Mouse (Mus musculus) frontal cortex, adult 2 months (tissue): ENCODE results near the gene Oaf. TPM values are rescaled to one million over a fixed set of nuclear protein-coding genes. Genes with fewer than 3 reads are reported as not detected.

Experiments used
- DNase-seq, 2 experiments: peaks; one replicate each; pipeline ENCODE4 v3.0.0; 2022; ENCODE audit warnings: low spot score in 1 of 2; ENCODE audit errors: extremely low spot score in 1 of 2
- polyA plus RNA-seq: library from polyadenylated mRNA; depleted of rRNA; stranded (reverse); fragments of >200 nt; gene quantifications from 2 replicates; pipeline ENCODE4 v1.2.3, GENCODE M21; 2012

The Oaf gene
- polyA plus RNA-seq, 1 experiment: 27.8 TPM

DNA sequence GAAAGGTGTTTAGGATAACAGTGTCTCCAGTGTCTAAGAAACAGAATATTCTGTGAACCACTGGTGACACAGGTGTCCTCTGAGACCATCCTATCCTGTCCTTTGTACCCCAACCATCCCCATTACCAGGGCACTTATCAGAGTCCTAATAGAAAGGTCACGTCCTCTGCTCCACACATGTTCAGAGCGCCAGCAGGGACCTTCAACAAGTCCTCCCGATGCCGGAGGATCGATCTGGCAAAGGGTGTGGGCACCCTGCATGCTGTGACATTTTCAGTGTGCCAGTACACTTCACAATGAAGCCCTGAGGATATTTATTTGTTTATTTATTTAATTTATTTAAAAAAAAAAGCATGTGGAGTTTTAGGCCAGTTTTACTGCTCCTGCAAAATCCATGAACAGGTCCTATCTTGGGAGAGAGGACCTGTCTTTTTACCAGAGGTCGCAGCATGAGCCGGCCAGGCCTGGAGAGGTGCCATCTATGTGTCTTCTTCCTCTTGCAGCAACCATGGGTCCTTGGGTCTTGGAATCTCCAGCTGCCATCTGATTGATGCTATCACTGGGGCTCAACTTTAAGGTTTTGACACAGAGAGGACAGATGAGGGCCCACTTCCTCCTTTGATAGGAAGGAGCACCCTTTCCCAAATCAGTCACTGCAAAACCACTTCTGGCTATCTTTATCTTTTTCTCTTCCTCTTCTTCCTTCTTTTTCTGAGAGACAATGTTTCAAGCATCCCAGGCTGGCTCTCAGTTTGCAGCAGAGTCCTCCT is 6.3 kb upstream of the Oaf start:
- DNase-seq: no peak

DNA sequence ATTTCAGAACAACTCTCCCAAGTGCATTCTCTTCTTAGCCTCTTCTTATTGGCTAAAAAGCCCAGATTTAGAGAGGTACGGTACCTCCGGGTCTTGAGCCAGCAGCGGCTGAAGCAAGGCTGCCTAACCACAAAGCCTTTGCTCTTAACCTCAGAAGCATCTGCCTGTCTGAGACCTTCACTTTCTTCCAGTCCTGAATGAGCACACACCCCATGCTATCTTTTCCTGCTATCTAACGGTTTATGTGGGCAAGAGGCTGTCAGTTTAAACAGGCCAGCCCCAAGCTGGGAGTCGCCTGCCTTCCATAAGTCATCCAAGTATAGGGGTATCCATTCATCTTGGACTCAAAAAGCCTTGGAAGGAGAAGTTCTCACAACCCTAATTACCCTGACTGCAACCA is 2.7 kb upstream of the Oaf start:
- DNase-seq: no peak

DNA sequence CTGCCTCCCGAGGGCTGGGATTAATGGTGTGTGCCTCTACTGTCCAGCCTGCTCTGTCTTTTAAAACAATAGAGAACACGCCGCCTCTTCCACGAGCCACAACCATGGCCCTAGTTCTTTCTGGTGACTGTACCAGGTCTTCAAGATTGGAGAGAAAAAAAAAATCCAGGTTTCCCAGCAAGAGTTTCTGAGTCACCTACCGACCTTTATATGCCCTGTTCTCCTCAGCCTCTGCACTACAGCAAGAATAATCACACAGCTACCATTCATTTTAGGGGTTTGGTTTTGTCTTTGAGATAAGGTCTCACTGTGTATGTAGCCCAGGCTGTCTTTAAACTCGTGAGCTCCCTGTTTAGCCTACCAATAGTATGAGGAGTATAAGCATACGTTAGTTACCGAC is 2.3 kb upstream of the Oaf start:
- no peak for DNase-seq

DNA sequence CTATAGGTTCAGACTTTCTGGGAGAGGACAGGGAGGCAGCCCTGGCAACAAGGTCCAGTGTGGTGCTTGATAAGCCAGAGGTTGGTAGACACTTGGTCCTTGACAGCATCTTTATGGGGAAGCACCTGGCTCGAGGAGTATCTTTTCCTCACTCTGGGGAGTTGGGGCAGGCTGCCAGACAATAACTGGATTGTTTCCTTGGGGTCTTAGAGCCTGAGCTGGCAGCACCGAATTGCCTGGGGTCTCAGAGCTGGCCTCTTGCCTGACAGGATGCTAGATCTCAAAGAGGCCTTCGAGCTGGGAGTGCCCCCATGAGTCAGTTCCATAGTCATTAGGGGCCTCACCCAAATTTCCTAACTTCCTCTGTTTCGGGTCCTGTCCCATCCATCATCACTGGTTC is 1.6 kb upstream of the Oaf start:
- no peak for DNase-seq

DNA sequence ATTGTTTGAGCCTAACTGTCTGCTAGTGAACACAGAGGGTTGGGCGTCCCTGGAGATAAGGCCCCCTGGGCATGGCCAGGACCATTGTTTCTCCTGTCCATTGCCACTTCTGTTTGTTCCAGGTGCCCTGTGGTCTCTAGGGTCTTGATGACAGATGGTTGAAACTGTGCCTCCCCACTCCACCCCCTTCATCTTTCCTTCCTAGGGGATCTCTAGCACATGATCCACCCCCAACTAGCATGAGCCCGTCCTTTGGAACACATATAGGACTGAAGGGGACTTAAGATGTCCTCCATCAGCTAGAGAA is 836 bp upstream of the Oaf start:
- no peak for DNase-seq

DNA sequence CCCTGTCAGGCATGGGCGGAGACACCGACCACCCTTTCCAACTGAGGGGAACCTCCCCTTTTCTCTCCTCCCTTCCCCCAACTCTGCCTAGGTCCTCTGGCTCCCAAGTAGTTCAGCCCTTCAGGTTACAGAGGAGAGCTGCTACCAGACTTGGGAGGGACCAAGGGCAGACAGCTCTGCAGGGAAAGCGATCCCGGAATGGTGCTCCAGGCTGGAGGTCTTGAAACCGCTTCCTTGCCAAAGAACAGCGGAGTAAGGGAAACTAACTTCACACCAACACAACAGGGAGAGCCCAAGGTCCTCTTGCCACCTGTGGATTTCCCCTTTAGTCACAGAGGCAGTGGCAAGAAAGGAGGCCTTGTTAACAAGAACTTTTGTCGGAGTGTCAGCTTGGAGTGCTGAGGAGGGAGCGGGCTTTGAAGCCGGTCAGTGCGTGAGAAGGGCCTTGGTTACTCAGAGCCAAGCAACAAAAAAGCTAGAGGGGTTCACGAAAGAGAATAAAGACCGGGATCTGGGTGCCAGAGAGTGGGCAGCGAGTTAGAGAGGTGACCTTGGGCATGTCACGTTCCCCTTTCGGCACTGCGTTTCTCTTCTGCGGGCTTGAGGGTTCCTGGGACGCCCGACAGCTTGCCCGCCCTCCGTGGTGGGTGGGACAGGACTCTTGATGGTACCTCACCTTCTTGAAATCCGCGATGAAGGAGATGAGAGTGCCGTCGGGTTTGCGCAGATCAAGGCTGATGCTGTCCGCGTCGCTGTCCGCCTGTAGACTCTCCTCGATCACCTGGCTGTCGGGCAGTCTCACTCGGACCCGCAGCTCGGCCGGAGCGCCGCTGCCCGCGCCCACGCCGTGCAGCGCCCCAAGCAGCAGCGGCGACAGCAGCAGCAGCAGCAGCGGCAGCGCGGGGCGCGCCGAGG is 823 bp downstream of the Oaf start:
- DNase-seq: no peak

DNA sequence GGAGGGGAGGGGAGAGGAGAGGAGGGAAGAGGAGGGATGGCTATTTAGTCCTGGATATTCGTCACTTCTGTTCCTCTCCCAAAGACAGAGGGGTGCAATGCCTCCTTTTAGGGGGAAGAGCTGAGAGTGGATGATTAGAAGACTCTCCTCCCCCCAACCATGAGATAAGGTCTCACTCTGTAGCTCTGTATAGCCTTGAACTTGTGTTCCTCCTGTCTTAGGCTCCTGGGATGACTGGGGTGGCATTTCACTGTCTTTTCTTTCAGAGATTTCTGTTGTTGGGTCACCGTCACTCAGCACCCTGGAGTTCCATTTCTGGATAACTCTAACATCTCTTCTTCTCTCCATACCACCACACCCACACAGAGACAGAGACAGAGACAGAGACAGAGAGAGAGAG is 1.5 kb downstream of the Oaf start:
- DNase-seq: no peak

DNA sequence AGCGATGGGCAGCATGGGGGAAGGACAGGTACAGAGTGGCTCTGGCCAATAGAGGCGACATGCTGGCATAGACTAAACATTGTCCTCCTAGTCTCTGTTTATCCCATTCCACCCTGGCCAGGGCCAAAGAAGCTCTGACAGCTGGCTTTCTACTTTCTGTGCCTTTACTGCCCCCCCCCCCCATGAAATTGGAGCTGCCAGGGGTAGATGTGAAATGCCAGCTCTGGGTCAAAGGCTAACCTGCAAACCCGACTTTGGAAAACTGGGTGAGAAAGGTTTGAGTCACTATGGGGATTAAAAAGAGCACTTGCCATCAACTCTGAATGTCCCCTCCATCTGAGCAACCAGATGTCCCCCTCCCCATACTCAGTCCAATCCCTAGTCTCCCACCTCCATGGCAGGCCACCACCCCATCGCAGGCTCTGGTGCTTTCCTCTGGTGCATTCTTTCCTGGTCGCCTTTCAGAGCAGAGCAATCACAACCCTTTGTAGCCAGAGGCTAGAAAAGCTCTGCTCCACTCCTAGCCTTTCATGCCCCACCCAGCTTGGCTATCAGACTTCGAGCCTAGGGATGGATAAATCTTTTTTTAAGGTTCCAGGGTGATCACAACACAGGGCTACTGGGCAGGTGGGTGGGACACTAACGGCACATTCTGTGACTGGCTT is 2.5 kb downstream of the Oaf start:
- DNase-seq: no peak

DNA sequence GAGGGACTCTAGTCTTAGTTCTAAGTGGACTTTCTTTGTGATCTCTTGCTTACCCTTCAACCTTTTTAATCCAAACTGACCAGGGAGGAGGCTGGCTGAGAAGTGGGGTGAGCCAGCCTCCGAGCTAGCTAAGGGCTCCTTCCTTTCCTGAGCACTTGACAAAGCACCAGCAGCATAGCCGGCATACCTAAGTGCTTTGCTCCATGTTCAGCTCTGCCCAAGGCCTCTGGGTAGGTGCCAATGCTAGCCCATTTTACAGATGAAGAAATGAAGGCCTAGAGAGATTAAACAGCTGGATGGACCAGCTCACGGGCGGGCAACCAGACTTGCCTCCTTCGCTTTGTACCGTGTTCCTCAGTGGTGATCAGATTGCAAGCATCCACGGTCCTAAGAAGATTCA is 3.1 kb downstream of the Oaf start:
- no peak for DNase-seq

DNA sequence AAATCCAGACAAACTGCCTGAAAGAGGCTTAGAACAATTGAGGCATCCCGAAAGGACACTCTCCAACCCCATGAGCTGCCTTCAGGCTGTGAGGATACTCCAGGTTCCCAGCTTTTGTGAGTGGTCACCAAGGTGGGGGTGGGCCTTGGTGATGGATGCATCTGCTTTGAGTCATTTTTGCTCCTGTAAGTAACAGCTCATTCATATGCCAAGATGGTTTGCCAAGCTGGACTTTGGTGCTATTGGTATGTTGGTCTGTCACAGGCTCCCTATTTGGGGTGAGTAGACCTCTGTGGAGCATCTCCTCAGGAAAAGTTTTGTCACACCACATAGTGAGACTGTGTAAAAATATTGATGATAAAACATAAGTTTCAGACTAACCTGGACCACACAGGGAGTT is 3.6 kb downstream of the Oaf start:
- no peak for DNase-seq

DNA sequence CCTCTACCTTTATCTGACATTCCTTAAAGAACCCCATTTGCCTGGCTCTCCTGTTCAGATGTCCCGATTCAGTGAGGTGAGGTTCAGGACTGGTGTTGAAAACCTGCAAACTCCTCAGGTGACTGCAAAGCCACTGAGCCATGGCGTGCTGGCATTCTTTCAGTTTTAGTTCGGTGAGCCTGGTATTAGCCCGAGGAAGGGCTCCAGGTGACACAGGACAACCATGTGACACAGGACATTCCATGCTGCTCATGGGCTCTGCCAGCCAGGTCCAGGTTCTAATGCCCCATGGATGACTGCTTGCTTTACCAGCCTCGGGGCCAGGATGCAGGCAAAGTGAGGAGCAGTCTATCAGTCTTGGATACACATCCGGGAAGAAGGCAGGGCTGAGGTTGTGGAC is 4.4 kb downstream of the Oaf start:
- DNase-seq: no peak

DNA sequence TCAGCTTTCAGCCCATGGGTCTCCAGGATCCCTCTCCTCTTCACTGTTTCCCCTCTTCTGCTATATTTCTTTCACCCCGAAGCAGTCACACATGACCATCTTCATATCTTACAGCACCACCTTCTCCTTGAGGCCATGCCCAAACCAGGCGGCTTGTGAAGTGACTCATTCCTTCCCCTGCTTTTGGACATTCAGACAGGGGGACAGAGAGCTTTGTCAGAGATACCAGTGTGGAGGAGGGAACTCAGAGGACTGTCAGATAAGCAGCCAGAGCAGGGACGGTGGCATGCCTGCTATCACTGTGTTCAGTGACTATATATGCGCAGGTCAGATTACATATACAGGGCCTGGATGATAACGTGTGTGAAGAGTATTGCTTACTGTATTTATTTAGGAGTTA is 5.2 kb downstream of the Oaf start:
- DNase-seq: no peak

DNA sequence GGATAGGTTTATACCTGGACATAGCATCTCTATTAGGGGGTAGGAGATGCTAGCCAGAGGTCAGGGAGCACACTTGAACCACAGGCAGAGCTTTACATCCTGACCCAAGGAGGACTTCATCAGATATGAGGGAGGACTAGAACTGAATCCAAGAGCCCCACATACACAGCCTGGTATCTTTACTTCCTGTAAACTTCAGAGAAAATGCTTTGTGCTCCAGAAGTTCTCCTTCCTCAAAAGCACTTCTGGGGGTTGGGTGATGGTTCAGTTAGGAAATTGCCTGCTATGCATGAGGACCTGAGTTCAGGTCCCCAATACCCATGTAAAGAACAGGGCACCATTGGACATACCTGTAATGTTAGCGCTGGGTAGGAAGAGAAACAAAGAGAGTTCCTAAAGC is 6.2 kb downstream of the Oaf start:
- no peak for DNase-seq

DNA sequence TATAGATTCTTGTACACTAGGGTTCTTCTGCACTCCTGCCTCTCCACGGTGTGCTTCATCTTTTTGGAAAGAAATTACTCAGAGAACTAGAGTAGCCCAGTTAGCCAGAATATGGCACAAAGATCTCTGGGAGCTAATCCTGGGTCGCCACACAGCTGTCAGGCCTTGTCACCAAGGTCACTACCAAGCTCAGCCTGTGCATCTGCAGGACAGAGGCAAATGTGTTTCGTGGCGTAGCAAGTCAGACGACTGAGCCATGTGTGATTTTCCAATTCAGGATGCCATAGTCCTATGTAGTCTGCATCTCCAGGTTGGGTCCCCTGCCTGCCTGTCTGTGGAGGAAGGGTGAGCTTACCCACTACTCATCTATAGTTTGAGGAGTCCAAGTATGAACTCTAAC is 6.7 kb downstream of the Oaf start:
- no peak for DNase-seq

DNA sequence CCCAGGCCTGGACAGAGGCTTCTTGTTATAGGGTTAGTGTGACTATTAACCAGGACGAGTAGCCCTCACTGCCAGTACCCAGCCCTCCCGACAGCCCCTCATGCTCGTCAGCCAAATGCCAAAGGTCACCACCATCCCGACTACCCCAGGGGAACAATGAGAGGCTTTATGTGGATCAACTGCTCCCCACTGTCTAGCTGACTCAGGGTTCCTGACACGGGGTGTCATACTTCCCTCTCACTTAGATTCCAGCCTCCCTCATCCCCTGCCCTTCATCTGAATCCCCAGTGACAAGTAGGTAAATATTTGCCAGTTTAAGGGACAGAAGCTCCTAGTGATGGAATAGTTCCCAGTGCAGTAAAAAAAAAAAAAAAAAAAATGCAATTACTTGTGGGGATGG is 7.4 kb downstream of the Oaf start:
- DNase-seq: no peak

DNA sequence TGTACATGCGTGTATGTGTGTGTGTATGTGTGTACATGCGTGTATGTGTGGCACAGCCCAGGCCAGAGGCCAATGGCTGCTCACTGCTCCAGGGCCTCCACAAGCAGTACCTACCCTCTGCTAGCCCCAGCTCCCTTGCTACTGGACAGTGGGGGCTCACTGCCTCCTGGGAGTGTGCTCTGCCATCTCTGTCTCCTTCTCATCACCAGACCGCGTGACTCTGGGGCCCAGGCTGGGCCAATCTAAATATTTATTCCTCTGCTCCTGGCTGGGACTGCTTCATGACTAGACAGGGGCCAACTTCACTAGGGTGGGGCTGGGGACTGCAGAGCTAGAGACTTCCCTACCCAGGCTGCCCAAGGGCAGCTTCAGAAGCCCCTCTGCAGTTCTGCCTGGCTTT is 7.9 kb downstream of the Oaf start:
- no peak for DNase-seq

DNA sequence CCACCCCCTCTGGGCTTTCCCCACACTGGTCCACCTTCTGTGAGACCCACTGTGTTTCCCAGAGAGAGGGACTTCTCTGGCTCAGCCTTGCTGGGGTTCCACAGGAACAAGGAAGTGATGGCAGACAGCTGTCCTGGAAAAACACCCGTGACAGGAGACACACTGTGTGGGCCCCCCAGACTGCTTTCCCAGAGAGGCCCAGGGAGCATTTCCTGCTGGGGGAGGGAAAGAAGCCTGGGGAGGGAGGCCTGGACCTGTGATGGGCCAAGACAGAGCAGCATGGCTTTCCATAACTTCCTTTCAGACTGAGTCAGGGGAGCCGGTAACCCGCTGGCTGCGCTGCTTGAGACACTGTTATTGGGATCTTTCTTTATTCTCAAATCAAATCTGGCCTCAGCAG is 8.8 kb downstream of the Oaf start:
- no peak for DNase-seq

DNA sequence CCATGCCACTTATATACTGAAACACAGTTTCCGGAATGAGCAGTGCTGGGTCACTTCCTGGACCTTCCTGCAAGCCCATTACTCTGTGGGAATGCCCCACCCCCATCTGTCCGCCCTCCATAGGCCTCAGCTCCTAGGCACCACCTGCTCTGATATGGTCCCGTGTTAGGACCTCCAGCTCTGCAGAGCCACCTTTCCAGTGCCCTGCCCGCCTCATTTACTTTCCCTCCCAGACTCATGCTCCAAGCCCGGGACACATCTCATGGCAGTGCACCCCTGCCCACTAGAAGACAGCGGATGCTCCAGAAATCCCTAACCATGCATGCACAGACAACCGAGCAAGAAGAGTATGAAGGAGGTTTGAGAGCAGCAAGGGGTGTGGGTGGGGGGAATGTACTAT is 9.7 kb downstream of the Oaf start:
- peak in 1 of 2 experiments; percentile 30 for DNase-seq

DNA sequence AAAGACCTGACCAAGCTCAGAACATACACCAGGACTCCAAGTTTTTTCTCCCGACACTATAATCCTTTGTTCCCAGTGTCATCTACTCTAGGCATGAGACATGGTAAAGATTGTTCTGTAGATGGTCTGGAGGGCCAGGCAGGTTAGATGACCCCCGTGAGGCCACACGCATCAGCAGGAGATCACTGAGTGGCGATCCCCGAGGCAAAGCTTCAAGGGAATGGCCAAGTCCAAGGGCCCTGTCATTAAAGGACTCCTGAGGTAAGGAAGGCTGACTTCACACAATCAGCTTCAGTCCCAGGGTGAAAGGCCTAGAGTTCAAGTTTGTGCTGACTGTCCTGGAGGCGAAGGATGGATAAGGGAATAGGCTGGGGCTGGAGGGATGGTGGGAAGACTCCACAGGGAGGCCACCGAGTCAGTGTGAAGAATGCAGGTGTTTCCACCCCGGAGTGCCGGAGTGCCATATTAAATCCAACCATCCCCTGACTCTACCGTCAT is 10.3 kb downstream of the Oaf start:
- DNase-seq: no peak

DNA sequence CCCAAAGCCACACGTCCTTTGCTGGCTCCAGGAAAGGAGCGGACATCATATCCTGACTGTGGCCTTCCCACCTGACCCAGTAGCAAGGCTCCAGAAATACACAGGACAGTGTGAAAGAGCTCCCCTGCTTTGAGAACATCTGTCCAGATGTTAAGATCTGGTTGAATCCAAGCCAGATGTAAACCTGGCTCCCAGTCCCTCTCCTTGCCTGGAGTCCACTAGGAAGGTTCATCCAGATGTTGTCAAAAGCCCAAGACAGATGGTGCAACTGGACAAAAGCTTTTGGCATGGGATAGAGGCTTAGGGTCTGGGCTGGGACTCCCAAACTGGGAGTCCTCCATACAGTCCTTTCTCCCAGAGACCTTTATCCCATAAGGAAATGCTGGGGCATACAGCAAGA is 11.0 kb downstream of the Oaf start:
- DNase-seq: no peak

DNA sequence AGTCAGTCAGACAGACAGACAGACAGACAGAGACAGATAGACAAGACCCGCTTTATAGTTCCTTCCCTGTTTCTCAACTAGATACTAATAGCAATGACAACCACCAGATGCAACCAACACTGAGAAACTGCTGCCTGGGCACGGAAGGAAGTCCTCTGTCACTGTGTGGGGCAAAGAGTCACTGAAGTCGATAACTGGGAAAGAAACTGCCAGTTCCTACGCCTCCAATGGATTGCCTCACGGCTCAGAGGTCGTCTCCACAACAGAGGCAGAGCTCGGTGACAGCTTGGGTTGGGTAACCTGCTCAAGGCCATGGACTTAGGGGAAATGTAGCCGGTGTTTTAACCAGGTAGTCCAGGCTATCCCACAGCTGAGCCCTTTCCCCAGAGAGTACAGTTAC is 12.1 kb downstream of the Oaf start:
- no peak for DNase-seq
